Mouse (Mus musculus) left cerebral cortex, adult 11 months (tissue): ENCODE data around the gene Tm7sf2.

Experiments
- DNase-seq: peaks from one replicate; pipeline ENCODE4 v3.0.0; 2022; ENCODE audit warnings: low spot score

Tm7sf2 gene

DNA sequence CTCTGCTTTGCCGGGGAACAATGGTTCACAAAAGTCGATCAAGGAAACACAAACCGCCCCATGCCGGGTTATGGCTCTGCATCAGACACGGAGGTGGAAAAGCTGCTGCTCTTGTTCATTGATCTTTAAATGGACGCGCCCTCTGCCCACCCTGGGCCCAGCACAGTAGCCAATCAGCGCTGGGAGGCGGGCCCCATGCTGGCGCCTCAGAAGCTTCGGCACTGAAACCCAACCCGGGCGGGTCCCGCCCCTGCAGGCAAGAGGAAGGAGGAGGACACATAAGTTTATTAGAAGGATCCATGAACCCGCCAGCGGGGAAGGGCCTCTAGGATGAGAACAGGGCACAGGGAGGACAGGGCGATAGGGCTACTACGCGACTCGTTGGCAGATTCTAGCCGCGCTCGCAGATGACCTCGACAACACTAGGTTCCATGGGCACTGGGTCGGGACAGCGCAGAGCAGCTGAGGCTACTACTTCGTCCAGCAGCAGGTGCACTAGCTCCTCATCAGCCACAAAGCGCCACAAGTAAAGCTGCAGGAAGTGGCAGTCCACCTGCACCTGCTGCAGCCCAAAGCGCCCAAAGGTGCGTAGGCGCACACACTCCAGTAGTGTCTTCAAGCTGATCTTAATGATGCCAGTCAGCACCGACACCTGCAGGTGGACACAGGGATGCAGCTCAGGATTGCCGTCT lies at the start of gene Tm7sf2:
Gene Tm7sf2, minus strand, starts transcription at position 650 of the 692 bp plus-strand sequence.
- peak; percentile 77 for DNase-seq

- no peak for DNase-seq
Measured at GRCm38 (mm10) chr19:6117346-6117985, 49.3 kb upstream of the Tm7sf2 start.

GRCm38 (mm10) chr19:6116113-6116850 lies 48.1 kb upstream of the Tm7sf2 start:
- no peak for DNase-seq

GRCm38 (mm10) chr19:6113116-6113515 lies 44.9 kb upstream of the Tm7sf2 start:
- no peak for DNase-seq

GRCm38 (mm10) chr19:6105586-6105985 lies 37.4 kb upstream of the Tm7sf2 start, which contains the start of gene Naaladl1:
TSS of gene Naaladl1 (plus strand) at chr19:6105782.
- DNase-seq: no peak

DNA sequence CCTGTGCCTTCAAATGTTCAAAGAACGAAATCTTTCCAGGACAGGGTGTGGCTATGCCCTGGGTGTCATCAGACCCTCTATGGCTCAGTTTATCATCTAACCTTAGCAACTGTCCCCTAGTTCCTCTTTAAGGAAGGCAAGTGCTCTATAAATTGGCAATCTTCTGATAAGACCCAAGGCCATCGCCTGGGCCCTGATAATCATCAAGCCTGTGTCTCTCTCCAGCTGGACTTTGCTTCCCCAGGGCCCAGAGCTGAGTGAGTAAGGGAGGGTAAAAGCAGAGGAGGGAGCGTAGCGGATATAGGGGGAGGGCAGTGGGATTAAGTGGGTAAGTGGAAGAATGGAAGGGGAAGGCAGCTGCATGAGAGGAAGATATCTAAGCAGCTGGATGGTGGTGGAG lies 36.3 kb upstream of the Tm7sf2 start:
- DNase-seq: no peak

DNA sequence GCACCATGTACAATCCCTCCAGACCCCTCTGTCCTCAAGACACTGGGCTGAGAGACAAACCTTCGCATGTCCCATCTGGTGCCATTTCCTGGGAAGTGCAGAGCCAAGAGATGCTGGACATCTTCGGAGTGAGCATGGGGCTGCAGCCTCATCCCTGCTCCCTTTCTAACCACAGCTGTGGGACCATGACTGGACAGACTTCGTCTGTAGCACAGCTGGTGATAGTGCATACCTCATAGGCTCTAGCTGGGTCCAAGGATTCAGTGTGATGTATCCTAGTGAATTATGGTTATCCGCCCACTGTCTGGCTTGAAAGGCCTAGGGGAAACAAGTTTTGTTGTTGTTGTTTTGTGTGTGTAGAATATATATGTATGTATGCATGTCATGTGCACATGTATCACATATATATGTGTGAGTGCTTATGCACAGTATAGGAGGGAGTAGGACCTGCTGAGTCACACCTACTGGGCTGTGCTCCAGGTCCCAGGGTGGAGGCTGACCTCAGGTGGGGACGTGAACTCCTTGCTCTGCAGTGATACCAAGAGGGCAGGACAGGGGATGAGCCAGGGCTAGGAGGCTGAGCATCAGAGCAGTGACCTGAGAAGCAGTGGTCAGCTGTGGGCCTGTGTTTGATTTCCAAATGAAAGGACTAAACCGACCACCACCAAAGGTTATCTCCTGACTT lies 34.1 kb upstream of the Tm7sf2 start:
- no peak for DNase-seq

DNA sequence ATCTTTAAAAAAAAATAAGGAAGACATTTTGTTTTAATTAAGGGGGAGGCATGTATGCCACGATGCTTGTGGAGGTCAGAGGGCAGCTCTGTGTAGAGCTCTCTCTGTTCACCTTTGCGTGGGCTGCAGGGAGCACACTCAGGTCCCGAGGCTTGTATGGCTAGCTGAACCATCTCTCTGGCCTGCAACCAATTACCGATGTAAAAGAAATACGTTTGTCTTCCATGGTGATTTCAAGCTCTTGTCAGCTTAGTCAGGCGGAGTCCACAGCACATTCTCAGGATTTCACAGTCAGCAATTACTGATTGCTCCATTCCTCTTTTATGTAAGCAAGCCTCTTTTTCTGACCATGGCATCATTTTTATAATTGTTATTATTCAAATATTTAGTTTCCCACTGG lies 33.0 kb upstream of the Tm7sf2 start:
- DNase-seq: no peak

DNA sequence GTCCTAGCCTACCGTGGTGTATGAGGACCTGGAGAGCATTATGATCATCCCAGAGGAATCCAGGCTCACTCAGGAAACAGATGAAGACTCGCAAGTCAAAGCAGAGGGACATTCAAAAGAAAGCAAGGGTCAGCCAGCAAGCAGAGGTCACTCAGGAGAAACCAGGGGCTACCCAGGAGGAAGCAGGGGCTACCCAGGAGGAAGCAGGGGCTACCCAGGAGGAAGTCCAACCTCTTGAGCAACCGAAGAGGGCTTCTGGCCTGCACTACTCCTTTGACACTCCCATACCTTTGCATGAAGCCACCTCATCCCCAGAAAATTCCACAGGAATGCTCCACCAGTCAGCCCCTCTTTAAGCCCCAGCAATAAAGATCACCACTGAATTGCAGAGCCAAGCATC lies 29.7 kb upstream of the Tm7sf2 start:
- DNase-seq: no peak

- DNase-seq: no peak
Measured at GRCm38 (mm10) chr19:6094119-6094518, 25.9 kb upstream of the Tm7sf2 start, which contains the start of gene AC131692.1. TSS of gene AC131692.1 (plus strand) at chr19:6094419.

DNA sequence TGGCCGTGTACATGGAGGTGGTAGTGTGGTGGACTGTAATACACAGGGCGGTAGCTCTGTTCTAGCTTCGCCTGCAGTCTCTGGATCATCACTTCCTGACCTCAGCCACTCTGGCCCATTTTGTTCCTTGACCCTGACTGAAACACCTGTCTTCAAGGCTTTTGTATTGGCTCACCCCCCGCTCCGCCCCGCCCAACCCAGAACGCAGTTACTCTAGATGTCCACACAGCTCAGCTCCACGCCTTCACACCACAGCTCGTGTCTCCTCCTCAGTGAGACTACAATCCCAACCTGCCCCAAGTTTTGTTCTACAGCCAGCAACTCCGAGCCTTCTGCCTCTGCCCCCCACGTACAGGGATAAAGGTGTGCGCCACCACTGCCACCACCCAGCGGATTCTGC lies 20.7 kb upstream of the Tm7sf2 start:
- DNase-seq: no peak

DNA sequence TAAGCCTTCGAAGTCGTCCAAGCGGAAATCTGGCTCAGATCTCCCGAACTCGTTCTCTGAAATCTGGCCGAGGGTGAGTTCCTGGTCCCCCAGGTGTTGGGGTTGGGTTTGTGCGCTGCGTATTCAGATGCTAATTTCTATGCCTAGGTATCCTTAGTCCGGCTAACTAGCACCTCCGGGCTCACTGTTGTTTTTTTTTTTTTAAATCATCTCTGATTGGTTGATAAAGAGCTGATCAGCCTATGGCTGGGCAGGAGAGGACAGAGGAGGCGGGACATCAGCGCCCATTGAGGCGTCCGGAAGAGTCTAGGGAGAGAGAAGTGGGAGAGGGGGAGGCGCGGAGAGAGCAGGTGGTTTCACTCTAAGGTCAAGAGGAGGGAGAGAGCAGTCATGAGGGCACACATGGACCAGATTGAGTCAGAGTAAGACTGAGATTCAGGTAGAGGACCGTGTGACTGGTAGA lies 17.3 kb upstream of the Tm7sf2 start:
- no peak for DNase-seq

DNA sequence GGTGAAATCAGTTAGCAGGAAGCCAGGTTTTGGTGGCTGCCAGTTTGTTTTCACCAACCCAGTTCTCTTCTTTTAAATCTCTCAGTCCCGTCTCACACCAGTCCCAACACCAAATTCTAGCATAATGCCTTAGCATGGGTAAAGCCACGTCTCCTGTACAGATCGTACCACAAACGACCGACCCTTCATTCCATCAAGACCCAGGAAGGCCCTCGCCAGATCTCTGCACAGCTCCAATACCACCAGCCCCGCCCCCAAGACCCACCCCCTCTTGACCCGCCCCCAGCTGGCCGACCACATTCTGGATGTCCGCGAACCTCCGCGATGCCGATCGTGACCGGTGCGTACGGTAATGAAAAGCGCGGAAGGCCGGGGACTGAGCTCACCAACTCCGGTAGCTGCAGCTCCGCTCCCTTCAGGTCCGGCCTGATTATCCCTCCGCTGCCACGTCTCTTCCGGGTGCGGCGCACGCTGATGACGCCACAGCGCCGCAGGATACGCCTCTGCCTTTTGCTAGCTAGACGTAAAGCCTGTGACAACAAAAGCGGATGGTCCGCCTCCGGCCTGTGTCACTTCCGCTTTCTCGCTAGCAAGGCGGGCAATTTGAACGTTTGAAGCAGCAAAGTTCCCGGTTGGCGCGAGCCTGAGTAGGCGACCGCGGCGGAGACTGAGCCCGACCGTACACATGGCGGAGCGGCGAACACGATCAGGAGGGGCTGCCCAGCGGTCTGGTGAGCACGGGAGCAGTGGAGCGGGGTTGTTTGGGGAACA lies 16.5 kb upstream of the Tm7sf2 start, which contains the start of the genes Zfpl1 and Cdca5:
Gene Zfpl1, minus strand, starts transcription at position 479 of the 771 bp plus-strand sequence.
Gene Cdca5, plus strand, starts transcription at position 506 of the 771 bp plus-strand sequence.
- DNase-seq: peak; percentile 96

- no peak for DNase-seq
Measured at GRCm38 (mm10) chr19:6082156-6082555, 14.0 kb upstream of the Tm7sf2 start, which contains the start of gene Gm28374. TSS of gene Gm28374 (minus strand) at chr19:6082256.

DNA sequence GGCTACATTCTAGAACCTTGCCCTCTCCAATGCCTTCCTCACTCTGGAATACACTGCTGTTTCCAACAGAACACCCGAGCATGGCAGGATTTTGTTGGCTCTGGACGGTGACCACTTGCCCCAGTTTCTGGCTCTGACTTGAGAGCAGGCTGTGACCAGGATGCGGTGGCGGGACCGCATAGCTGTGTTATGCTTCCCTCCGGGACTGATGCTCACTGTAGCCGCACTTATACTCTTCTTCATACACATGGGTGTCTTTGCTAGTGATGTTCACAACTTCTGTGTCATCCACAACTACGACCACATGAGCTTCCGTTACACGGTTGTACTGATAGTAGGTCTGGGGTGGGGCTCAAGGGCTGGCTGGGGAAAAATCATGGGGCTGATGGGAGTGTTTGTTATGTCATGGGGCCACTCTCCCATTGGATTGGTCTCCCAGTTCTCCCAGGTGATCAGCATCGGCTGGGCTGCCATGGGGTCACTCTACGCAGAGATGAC lies 11.9 kb upstream of the Tm7sf2 start, which contains the start of gene Tmem262:
Gene Tmem262, plus strand, starts transcription at position 51 of the 498 bp plus-strand sequence.
- DNase-seq: no peak

DNA sequence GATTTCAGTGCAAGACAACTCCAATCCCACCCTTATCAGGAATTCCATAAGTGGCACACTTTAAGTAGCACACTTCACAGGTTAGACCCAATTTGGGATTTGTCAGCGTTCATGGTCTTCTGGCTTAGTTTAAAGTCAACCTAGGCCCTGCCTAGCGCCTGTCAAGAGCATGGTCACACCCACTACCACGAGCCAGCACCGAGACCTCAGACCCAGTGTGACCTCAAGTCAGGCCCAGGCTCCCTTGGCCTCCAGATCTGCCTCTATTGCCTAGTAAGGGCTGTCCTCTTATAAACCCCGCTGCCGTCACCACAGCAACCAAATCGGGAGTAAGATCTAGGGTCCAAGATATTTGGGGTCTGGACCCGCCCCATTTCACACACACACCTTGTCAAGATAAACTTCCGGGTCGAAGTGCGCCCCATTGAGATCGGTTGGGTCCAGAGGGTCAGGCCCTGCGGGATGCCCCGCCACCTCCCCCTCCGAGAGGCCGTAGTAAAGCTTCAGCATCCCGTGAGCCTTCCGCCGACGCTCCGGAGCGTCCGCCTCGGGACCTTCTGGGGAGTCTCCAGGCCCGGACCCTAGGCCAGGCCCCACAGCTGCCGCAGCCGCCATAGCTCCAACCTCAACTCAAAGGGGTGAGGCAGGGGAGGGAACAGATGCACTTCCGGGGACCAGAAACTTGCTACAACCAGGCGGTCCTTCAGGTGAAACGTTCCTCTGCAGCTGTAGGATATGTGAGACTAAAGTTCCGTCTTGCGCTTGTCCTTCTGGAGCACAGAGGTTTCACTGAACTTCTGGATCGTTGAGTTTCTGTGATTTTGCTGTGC lies 8.6 kb upstream of the Tm7sf2 start, which contains the start of gene Vps51:
Gene Vps51, minus strand, starts transcription at position 668 of the 830 bp plus-strand sequence.
- DNase-seq: peak; percentile 76

DNA sequence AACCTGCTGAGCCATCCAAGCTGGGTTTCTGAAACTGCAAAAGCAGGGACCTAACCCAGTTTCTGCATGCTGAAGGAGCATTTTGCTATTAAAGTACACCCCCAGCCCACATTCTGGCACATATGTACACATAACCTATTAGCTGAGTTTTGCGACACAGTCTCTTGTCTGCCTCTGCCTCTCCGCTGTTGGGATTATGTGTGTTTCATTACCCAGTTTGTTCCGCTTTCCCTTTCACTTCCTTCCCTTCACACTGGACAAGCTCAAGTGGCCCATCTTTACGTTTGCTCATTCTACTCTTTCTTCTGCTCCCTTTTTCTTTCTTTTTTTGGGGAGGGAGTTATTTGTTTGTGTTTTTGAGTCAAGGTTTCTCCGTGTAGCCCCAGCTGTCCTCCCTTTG lies 5.7 kb upstream of the Tm7sf2 start:
- DNase-seq: no peak

GRCm38 (mm10) chr19:6071261-6071660 lies 3.1 kb upstream of the Tm7sf2 start:
- DNase-seq: no peak

DNA sequence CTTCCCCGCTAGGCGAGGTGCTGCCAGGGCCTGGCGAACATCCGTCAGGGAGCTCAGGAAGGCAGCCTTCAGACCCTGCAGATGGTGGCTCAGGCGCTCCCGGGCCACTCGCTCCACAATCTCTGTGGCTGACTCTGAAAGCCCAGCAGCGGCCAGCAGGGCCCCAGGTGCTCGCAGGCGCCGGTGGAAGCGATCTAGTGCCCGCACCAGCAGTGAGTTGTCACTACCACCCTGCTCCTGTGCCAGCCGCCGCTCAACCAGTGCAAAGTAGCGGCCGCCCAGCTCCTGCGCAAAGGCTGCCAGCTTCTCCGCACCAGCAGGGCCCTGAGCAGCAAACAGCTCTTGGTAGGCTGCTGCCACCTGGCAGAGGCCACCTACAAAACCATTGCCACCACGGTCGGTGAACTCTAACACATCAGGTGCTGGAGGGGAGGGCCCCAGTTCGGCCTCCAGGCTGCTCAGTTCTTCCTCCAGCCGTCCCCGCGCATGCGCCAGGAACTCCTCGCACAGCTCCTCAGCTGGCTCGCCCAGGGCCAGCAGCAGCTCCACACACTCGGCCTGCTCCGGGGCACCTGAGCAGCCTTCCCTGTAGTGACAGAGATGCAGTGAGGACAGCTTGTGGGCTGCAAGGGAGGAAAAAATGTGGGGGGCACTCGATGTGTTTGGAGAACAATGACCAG lies 2.5 kb upstream of the Tm7sf2 start:
- DNase-seq: no peak
